Mouse (Mus musculus) MEL (cell line): ENCODE results near the gene 1110059E24Rik.

ENCODE experiments used
- CHD1 ChIP-seq: IDR thresholded peaks from 2 replicates; pipeline ENCODE4 v1.6.1; 2012; ENCODE audit warnings: low read depth, mild to moderate bottlenecking, inconsistent platforms, low read length, improper control_type of control experiment
- CTCF ChIP-seq, 3 experiments: IDR thresholded peaks in 2 of 3; conservative IDR thresholded peaks in 1 of 3; 2 replicates each; pipeline ENCODE4 v1.5.1; 2011 to 2012; ENCODE audit warnings: low read length in 3 of 3, low read depth in 2 of 3, mild to moderate bottlenecking in 2 of 3, improper control_type of control experiment in 1 of 3, inconsistent platforms in 1 of 3, mixed read lengths in 1 of 3, moderate library complexity in 1 of 3; ENCODE audit not compliant: control insufficient read depth in 1 of 3, insufficient read depth in 1 of 3, poor library complexity in 1 of 3, severe bottlenecking in 1 of 3
- E2F4 ChIP-seq: IDR thresholded peaks from 2 replicates; pipeline ENCODE4 v1.6.1; 2011; ENCODE audit warnings: low read depth, low read length, improper control_type of control experiment, borderline replicate concordance
- USF1 ChIP-seq: IDR thresholded peaks from 2 replicates; pipeline ENCODE4 v1.6.1; 2014; ENCODE audit warnings: low read depth, mild to moderate bottlenecking, inconsistent platforms, low read length, improper control_type of control experiment, moderate library complexity

- TF ChIP-seq E2F4, result no peak
- TF ChIP-seq USF1, result no peak
- TF ChIP-seq CHD1, result no peak
- TF ChIP-seq CTCF (IDR thresholded peaks at IDR 0.05 in 2 of 3, conservative IDR thresholded peaks at IDR 0.05 in 1 of 3; ENCODE audit: control insufficient read depth in 1 of 3, insufficient read depth in 1 of 3, low read depth in 2 of 3, low read length in 3 of 3, poor library complexity in 1 of 3, severe bottlenecking in 1 of 3), result no peak
Measured at GRCm38 (mm10) chr19:21601541-21602101, 51.2 kb downstream of the 1110059E24Rik start.
